Mouse (Mus musculus): ENCODE measurements around the gene Ccdc12. TPM values are rescaled to one million over a fixed set of nuclear protein-coding genes. Genes with fewer than 3 reads are reported as not detected.

The Ccdc12 gene
- total RNA-seq (2021), result 10 to 100 TPM; 50.2 to 66.0 TPM
- long read RNA-seq, experiment 1, transcript Ccdc12-201 (7 exons, 834 nt), result major isoform, 33 of 38 reads
- long read RNA-seq, experiment 1, partial matches to known transcripts, result 1 of 38 reads
- long read RNA-seq, experiment 1, other reads (novel, unspliced or antisense), result 3 of 38 reads
- long read RNA-seq, experiment 2, transcript Ccdc12-201 (7 exons, 834 nt), result major isoform, 44 of 58 reads
- long read RNA-seq, experiment 2, partial matches to known transcripts, result 2 of 58 reads
- long read RNA-seq, experiment 2, other reads (novel, unspliced or antisense), result 9 of 58 reads

DNA sequence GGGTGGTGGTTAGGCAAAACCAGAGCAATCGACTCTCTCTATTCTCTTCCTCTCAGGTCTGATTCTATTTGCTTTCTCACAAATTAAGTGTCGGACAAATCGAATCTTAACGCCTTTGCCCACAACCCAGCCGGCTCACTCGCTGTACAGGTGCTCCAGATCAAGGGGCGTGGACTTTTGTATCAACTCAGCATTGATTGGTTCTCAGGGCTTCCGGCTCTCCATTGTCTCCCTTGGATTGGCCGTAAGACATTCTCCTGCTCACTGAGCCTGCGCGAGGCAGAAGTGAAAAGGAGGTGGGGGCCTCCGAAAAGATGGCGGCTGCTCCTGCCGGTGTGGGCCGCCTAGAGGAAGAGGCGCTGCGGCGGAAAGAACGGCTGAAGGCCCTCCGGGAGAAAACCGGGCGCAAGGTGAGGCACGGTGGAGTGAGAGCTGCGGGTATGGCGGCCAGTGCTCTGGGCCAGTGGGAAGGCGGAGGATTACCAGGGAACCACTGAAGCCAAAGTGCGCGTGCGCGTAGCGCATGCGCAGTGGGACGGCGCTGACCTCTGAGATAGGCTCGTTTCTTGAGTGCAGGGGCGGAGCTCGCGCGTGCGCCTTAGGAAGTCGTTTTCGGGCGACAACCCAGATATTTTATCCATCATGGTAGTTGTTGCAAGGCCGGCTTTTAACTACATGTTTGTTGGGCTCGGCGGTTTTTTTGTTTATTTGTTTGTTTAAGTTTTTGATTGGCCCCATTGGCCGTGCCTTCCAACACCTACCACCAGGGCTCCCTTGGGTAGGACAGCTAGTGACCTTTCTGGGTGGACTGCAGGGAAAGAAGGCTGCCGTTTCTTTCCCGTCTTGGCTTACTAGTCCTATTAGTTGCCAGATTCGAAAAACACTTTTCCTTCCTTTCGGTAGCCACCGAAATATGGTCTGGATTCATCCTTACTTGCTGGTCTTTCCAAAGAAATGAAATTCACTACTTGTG, at the start of gene Ccdc12:
Gene Ccdc12, plus strand, starts transcription at position 255 of the 973 bp plus-strand sequence.
- peak within 1 kb of the TSS; percentile 73 for H3K4me3 ChIP-seq
- DNase-seq (ENCODE audit: low spot score in 2 of 2), result peak; percentile 94 to 95
- H3K27ac ChIP-seq, result peak within 1 kb of the TSS; percentile 100
- peak; percentile 56 for TF ChIP-seq CTCF (conservative IDR thresholded peaks at IDR 0.05)

GRCm38 (mm10) chr9:110611471-110611870, 44.8 kb upstream of the Ccdc12 start:
- 0 out of 2 replicates have a peak overlapping the region, but pooled peaks have one; percentile 1 for H3K27ac ChIP-seq
- H3K4me3 ChIP-seq, result no peak overlapping the region
- no peak for TF ChIP-seq CTCF (conservative IDR thresholded peaks at IDR 0.05)
- no peak for DNase-seq (ENCODE audit: low spot score in 2 of 2)

- no peak overlapping the region for H3K27ac ChIP-seq
- DNase-seq (ENCODE audit: low spot score in 2 of 2), result no peak
- no peak for TF ChIP-seq CTCF (conservative IDR thresholded peaks at IDR 0.05)
- no peak overlapping the region for H3K4me3 ChIP-seq
These were observed 39.2 kb upstream of the Ccdc12 start for GRCm38 (mm10) chr9:110617081-110617480.

DNA sequence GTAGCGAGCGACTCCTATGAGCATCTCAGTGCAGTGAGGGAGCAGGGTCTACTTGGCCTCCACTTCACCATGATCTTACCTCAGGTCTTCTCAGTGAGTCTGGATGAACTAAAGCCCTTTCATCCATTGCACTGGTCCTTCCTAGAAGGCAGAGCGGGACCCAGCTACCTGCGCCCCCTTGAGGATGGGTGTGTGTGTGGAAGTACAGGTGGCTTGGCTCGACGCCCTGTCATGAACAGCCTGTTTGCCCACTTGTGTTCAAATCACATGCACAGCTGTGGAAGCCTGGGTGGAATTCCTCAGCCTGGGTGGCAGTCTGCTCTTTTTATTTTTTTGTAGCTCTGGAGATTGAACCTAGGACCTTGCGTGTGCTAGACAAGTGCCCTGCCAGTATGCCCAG, 36.1 kb upstream of the Ccdc12 start:
- Histone ChIP-seq H3K4me3 (no peak overlapping the region), H3K27ac (no peak overlapping the region)
- TF ChIP-seq CTCF (conservative IDR thresholded peaks at IDR 0.05), result peak; percentile 20; the same call in 1 of the 2 replicates
- DNase-seq (ENCODE audit: low spot score in 2 of 2), result no peak

GRCm38 (mm10) chr9:110620685-110621084, 35.6 kb upstream of the Ccdc12 start:
- DNase-seq (ENCODE audit: low spot score in 2 of 2), result no peak
- no peak for TF ChIP-seq CTCF (conservative IDR thresholded peaks at IDR 0.05)
- Histone ChIP-seq H3K4me3 (no peak overlapping the region), H3K27ac (no peak overlapping the region)

DNA sequence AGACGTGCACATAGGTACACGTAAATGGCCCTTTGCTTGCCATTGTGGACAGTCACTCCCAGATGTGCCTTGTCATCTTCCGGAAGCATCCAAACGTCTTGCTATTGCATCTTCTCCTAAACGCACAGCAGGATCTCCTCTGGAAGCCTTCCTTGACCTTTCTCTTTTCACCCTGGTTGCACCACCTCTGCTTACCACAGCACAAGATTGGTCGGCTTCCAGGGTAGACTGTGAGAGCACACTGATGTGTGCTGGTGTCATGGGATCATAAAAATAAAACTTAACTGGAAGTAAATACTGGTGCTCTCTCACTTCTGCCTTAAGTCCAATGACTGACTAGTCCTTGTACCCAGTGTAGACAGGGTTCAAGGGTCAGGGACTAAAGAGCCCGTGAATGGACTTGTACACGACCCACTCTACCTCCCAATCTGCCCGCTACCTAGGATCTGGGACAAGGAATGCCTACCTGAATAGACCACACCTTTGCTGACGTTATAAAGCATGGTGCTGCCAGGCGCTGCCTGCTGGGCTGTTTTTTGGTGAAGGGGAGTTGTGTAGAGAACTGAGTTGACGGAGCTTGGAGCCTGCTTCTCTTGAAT, 33.6 kb upstream of the Ccdc12 start:
- Histone ChIP-seq H3K4me3 (no peak overlapping the region), H3K27ac (no peak overlapping the region)
- DNase-seq (ENCODE audit: low spot score in 2 of 2), result no peak
- TF ChIP-seq CTCF (conservative IDR thresholded peaks at IDR 0.05), result no peak

GRCm38 (mm10) chr9:110623416-110624195, 32.7 kb upstream of the Ccdc12 start:
- Histone ChIP-seq H3K27ac (peak overlapping the region; percentile 81), H3K4me3 (peak overlapping the region; percentile 59)
- DNase-seq (ENCODE audit: low spot score in 2 of 2), result no peak
- no peak for TF ChIP-seq CTCF (conservative IDR thresholded peaks at IDR 0.05)

DNA sequence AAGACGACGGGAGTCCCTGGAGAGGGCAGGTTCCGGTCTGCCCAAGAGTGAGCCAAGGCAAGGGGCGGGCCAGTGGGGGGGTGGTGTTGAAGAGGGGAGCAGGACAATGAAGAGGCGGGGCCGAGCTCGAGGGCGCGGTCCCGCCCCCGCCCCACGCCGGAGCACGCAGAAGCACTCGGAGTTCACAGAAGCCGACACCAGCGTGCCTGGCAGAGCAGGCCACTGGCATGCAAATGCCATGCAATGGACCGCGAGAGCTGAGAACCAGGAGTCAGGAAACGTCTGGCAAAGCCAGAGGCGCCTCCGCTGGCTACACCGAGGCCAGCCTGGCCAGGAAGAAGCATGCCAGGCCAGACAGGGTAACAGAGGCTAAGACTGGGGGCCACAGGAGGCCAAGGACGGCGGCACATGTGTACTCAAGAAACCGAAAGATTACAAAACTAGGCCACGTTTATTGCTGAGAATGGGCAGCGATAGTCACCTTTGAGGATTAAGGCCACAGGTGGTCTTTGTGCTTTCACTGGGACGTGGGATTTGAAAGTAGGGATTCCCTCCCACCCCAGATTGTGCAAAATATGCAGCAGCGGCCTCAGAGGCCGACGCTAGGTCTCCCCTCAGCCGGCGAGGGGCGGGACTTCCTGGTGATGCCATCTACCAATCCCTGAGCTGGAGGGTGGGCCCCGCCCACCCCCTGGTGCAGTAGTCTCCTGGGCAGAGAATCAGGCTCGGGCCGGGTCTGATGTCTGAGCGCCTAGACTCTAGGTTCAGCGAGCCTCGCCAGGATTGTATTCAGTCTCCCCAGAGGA, 31.7 kb upstream of the Ccdc12 start, which contains the start of gene Nradd:
Gene Nradd, minus strand, starts transcription at position 92 of the 806 bp plus-strand sequence.
- peak; percentile 83 to 84 for DNase-seq (ENCODE audit: low spot score in 2 of 2)
- no peak; the same call in 1 of the 2 replicates for TF ChIP-seq CTCF (conservative IDR thresholded peaks at IDR 0.05)
- peak within 1 kb of the TSS; percentile 59 for H3K4me3 ChIP-seq
- peak within 1 kb of the TSS; percentile 81 for H3K27ac ChIP-seq

GRCm38 (mm10) chr9:110625350-110625908, 30.9 kb upstream of the Ccdc12 start:
- DNase-seq (ENCODE audit: low spot score in 2 of 2), result no peak
- TF ChIP-seq CTCF (conservative IDR thresholded peaks at IDR 0.05), result no peak
- Histone ChIP-seq H3K27ac (peak overlapping the region; percentile 81), H3K4me3 (peak overlapping the region; percentile 59)

GRCm38 (mm10) chr9:110630171-110630570, 26.1 kb upstream of the Ccdc12 start:
- TF ChIP-seq CTCF (conservative IDR thresholded peaks at IDR 0.05), result no peak
- Histone ChIP-seq H3K27ac (no peak overlapping the region), H3K4me3 (no peak overlapping the region)
- DNase-seq (ENCODE audit: low spot score in 2 of 2), result no peak

DNA sequence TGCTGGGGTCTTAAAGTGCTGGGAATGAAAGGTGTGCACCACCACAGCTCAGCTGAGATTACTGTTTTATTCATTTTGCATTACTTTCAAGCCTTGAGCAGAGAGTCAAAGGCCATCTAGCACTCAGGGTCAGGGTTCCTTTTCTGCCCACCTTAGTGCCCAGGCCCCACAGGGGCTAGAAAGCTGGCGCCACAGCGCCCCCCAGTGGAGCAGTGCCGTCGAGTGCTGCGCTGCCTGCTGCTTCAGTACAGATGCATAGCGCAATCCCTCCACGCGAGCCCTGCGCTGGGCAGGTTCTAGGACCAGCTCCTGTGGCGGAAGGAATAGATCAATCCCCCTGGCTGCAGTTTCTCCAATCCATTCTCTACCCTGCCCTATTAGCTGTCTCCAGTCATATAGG, 25.1 kb upstream of the Ccdc12 start:
- peak in 1 of 2 experiments; percentile 70 for DNase-seq (ENCODE audit: low spot score in 2 of 2)
- TF ChIP-seq CTCF (conservative IDR thresholded peaks at IDR 0.05), result peak; percentile 84

More for the DNA sequence above, 25.1 kb upstream of the Ccdc12 start:
- H3K27ac ChIP-seq, result no peak overlapping the region
- no peak overlapping the region for H3K4me3 ChIP-seq
